Mouse (Mus musculus) cortical plate, adult 2 months (tissue): Measurements from ENCODE around the gene Mrpl1. TPM values are rescaled to one million over a fixed set of nuclear protein-coding genes. Genes with fewer than 3 reads are reported as not detected.

ENCODE experiments used
- H3K27ac ChIP-seq: fragments of 200-500 bp; 2 replicates; pipeline ENCODE4 v1.5.1; 2012; ENCODE audit warnings: low read length, control low read depth, inconsistent platforms; ENCODE audit not compliant: insufficient read depth
- H3K4me1 ChIP-seq: fragments of 200-500 bp; 2 replicates; pipeline ENCODE4 v1.6.1; 2011; ENCODE audit warnings: low read length; ENCODE audit not compliant: control insufficient read depth, insufficient read depth
- H3K4me3 ChIP-seq: fragments of 200-500 bp; 2 replicates; pipeline ENCODE4 v1.5.1; 2011; ENCODE audit warnings: mild to moderate bottlenecking, low read length, control low read depth; ENCODE audit not compliant: insufficient read depth
- CTCF ChIP-seq: fragments of 200-500 bp; IDR thresholded peaks from 2 replicates; pipeline ENCODE4 v1.5.1; 2011; ENCODE audit warnings: mild to moderate bottlenecking, control low read depth, low read length; ENCODE audit not compliant: insufficient read depth; ENCODE audit errors: extremely low read depth
- POLR2A ChIP-seq: fragments of 200-500 bp; IDR thresholded peaks from 2 replicates; pipeline ENCODE4 v1.6.1; 2011; ENCODE audit warnings: mild to moderate bottlenecking, low read length, control low read depth; ENCODE audit not compliant: insufficient read depth; ENCODE audit errors: extremely low read depth
- polyA plus RNA-seq: library from polyadenylated mRNA; depleted of rRNA; stranded (reverse); fragments of >200 nt; gene quantifications from 2 replicates; pipeline ENCODE4 v1.2.3, GENCODE M21; 2012

The Mrpl1 gene
- polyA plus RNA-seq, 1 experiment, result 9.1 TPM

GRCm38 (mm10) chr5:96226490-96226889, 17.2 kb downstream of the Mrpl1 start:
- no peak for TF ChIP-seq CTCF
- TF ChIP-seq POLR2A, result no peak
- H3K27ac ChIP-seq, result no peak overlapping the region
- peaks cover 4% of the 10 kb centered on the region; the same call in 1 of the 2 replicates for H3K4me1 ChIP-seq
- H3K4me3 ChIP-seq, result no peak overlapping the region

GRCm38 (mm10) chr5:96228967-96229366, 19.7 kb downstream of the Mrpl1 start:
- Histone ChIP-seq H3K27ac (no peak overlapping the region), H3K4me1 (no peaks in the 10 kb centered on the region), H3K4me3 (no peak overlapping the region)
- TF ChIP-seq CTCF, result no peak
- TF ChIP-seq POLR2A, result no peak

GRCm38 (mm10) chr5:96238797-96239196, 29.5 kb downstream of the Mrpl1 start:
- no peak overlapping the region for H3K4me3 ChIP-seq
- TF ChIP-seq POLR2A (no peak), CTCF (no peak)
- no peak overlapping the region for H3K27ac ChIP-seq
- H3K4me1 ChIP-seq, result no peaks in the 10 kb centered on the region

GRCm38 (mm10) chr5:96240856-96241255, 31.6 kb downstream of the Mrpl1 start:
- Histone ChIP-seq H3K27ac (no peak overlapping the region), H3K4me1 (no peaks in the 10 kb centered on the region), H3K4me3 (no peak overlapping the region)
- TF ChIP-seq CTCF (no peak), POLR2A (no peak)

GRCm38 (mm10) chr5:96244511-96244910, 35.2 kb downstream of the Mrpl1 start:
- TF ChIP-seq CTCF (no peak), POLR2A (no peak)
- no peaks in the 10 kb centered on the region for H3K4me1 ChIP-seq
- H3K4me3 ChIP-seq, result no peak overlapping the region
- H3K27ac ChIP-seq, result no peak overlapping the region

GRCm38 (mm10) chr5:96253995-96254394, 44.7 kb downstream of the Mrpl1 start:
- TF ChIP-seq CTCF, result no peak
- Histone ChIP-seq H3K4me1 (no peaks in the 10 kb centered on the region), H3K4me3 (no peak overlapping the region), H3K27ac (no peak overlapping the region)

GRCm38 (mm10) chr5:96255166-96255565, 45.9 kb downstream of the Mrpl1 start:
- H3K4me1 ChIP-seq, result no peaks in the 10 kb centered on the region
- H3K27ac ChIP-seq, result no peak overlapping the region
- TF ChIP-seq CTCF, result no peak
- no peak for TF ChIP-seq POLR2A
- no peak overlapping the region for H3K4me3 ChIP-seq

- Histone ChIP-seq H3K27ac (no peak overlapping the region), H3K4me3 (no peak overlapping the region), H3K4me1 (no peaks in the 10 kb centered on the region)
- no peak for TF ChIP-seq CTCF
- no peak for TF ChIP-seq POLR2A
Measured at GRCm38 (mm10) chr5:96258210-96258609, 48.9 kb downstream of the Mrpl1 start.

- H3K4me1 ChIP-seq, result no peaks in the 10 kb centered on the region
- peak; percentile 30; the same call in 1 of the 2 replicates for TF ChIP-seq CTCF
- no peak for TF ChIP-seq POLR2A
- H3K4me3 ChIP-seq, result no peak overlapping the region
- no peak overlapping the region for H3K27ac ChIP-seq
Measured at GRCm38 (mm10) chr5:96267017-96267702, 57.9 kb downstream of the Mrpl1 start.

GRCm38 (mm10) chr5:96271070-96271469, 61.8 kb downstream of the Mrpl1 start:
- no peak overlapping the region for H3K4me3 ChIP-seq
- H3K27ac ChIP-seq, result no peak overlapping the region
- TF ChIP-seq POLR2A (no peak), CTCF (no peak)
- no peaks in the 10 kb centered on the region for H3K4me1 ChIP-seq

GRCm38 (mm10) chr5:96305786-96306185, 96.5 kb downstream of the Mrpl1 start:
- Histone ChIP-seq H3K27ac (no peak overlapping the region), H3K4me1 (no peaks in the 10 kb centered on the region), H3K4me3 (no peak overlapping the region)
- TF ChIP-seq POLR2A (no peak), CTCF (no peak)
